Mouse (Mus musculus): ENCODE results near the gene Evc. TPM values are rescaled to one million over a fixed set of nuclear protein-coding genes. Genes with fewer than 3 reads are reported as not detected.

Gene Evc
- polyA plus RNA-seq, 1 experiment = 22.2 TPM

DNA sequence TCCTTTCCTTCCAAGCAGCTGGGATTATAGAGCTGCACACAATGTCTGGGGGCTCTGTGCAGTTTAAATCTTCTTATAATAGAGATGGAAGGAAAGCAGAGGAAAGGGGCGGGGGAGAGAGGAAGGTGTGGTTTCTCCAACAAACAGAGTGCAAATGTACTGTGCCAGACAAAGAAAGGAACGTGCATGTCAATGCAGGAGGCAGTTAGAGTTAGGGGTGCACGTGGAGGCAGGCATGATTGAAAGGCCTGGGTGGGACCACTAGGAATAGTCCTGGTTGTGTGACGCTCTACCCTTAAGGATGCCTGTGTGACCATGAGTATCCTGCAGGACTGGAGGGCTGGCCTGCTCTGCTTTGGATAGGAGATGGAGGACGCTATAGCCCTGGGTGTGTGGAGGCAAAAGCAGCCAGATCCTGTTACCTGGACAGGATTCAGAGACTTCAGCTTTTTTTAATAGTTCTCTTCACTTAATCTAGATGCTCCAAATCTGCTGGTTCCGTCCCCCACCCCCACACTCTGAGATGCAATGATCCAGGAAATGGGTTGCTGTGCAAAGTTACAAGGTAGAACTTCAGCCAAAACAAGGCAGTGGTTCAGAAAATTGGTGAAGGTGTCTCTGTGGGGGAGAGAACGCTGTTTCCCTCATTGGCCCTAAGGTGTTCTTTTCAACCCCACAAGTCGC is 6.1 kb downstream of the Evc start:
- Histone ChIP-seq H3K27me3 (ENCODE audit: control insufficient read depth, insufficient read depth, insufficient read length) (no peaks in the 10 kb centered on the region), H3K4me3 (ENCODE audit: insufficient read depth, poor library complexity, severe bottlenecking) (no peak overlapping the region), H3K79me3 (ENCODE audit: low read depth) (no peaks in the 10 kb centered on the region), H3K79me2 (ENCODE audit: control insufficient read depth, insufficient read depth) (no peaks in the 10 kb centered on the region), H3ac (ENCODE audit: control insufficient read depth, insufficient read length, low read depth) (no peak overlapping the region), H3K36me3 (ENCODE audit: control insufficient read depth, insufficient read depth) (no peaks in the 10 kb centered on the region)
- TF ChIP-seq FOSL1 (IDR thresholded peaks at IDR 0.05; ENCODE audit: insufficient read depth, low read length, poor library complexity, severe bottlenecking) (no peak), CEBPB (IDR thresholded peaks at IDR 0.05; ENCODE audit: low read depth) (no peak), MYOG (IDR thresholded peaks at IDR 0.05; ENCODE audit: control insufficient read depth, extremely low read depth, insufficient read length) (no peak), USF1 (IDR thresholded peaks at IDR 0.05; ENCODE audit: low read depth) (no peak), CTCF (IDR thresholded peaks at IDR 0.05; ENCODE audit: control insufficient read depth, insufficient read depth, insufficient read length) (no peak), MAX (IDR thresholded peaks at IDR 0.05) (no peak), MYOD1 (IDR thresholded peaks at IDR 0.05; ENCODE audit: control insufficient read depth, insufficient read length, low read depth) (no peak)

DNA sequence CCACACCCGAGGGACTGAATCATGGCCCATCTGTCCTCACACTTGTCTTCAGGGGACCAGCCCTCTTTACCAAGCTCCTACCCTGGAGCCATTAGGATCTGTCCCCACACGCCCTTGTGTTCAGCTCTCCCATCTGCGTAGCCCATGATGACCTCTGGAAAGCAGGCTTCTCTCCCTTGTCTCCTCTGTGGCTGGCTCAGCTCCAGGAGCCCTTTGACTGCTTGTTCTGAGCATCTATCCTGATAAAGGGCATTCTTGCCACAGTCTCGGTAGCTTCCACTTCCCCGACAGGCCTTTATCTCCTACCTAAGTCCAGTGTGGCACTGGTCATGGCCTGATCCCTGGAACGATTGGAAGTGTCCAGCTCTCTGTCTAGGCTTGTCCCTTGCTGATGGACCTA is 10.0 kb downstream of the Evc start:
- no peak for TF ChIP-seq CEBPB (IDR thresholded peaks at IDR 0.05; ENCODE audit: low read depth)
- TF ChIP-seq MYOD1 (IDR thresholded peaks at IDR 0.05; ENCODE audit: control insufficient read depth, insufficient read length, low read depth) = no peak
- no peak for TF ChIP-seq FOSL1 (IDR thresholded peaks at IDR 0.05; ENCODE audit: insufficient read depth, low read length, poor library complexity, severe bottlenecking)
- TF ChIP-seq MAX (IDR thresholded peaks at IDR 0.05) = no peak
- TF ChIP-seq USF1 (IDR thresholded peaks at IDR 0.05; ENCODE audit: low read depth) = no peak
- peaks cover 7% of the 10 kb centered on the region for H3K36me3 ChIP-seq (ENCODE audit: control insufficient read depth, insufficient read depth)

DNA sequence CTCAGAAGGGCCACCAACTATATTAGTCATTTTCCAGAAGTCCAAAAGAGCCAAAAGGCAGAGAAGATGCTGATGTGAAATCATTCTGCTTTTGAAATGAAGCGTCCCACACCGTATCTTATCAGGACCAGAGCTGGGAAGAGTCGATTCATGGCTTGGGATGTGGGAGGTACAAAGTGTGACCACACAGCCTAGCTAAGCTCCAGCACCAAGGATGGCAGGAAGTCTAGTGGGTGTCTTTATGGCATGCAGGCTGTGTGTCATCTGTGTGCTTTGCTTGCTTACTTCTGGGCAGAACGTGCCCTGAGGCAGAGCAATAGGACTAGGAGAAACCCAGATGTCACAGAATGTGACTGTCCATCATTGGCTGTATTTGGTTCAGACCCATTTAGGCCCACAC is 15.9 kb downstream of the Evc start:
- no peak overlapping the region for H3ac ChIP-seq (ENCODE audit: control insufficient read depth, insufficient read length, low read depth)
- no peaks in the 10 kb centered on the region for H3K79me2 ChIP-seq (ENCODE audit: control insufficient read depth, insufficient read depth)
- no peaks in the 10 kb centered on the region for H3K27me3 ChIP-seq (ENCODE audit: control insufficient read depth, insufficient read depth, insufficient read length)
- H3K4me3 ChIP-seq (ENCODE audit: insufficient read depth, poor library complexity, severe bottlenecking) = no peak overlapping the region
- peaks cover 7% of the 10 kb centered on the region for H3K36me3 ChIP-seq (ENCODE audit: control insufficient read depth, insufficient read depth)
- TF ChIP-seq CEBPB (IDR thresholded peaks at IDR 0.05; ENCODE audit: low read depth) (no peak), USF1 (IDR thresholded peaks at IDR 0.05; ENCODE audit: low read depth) (no peak), MYOG (IDR thresholded peaks at IDR 0.05; ENCODE audit: control insufficient read depth, extremely low read depth, insufficient read length) (no peak)
- H3K79me3 ChIP-seq (ENCODE audit: low read depth) = no peaks in the 10 kb centered on the region

More for the DNA sequence above, 10.0 kb downstream of the Evc start:
- Histone ChIP-seq H3K4me3 (ENCODE audit: insufficient read depth, poor library complexity, severe bottlenecking) (no peak overlapping the region), H3K79me2 (ENCODE audit: control insufficient read depth, insufficient read depth) (no peaks in the 10 kb centered on the region), H3ac (ENCODE audit: control insufficient read depth, insufficient read length, low read depth) (no peak overlapping the region), H3K27me3 (ENCODE audit: control insufficient read depth, insufficient read depth, insufficient read length) (no peaks in the 10 kb centered on the region), H3K79me3 (ENCODE audit: low read depth) (no peaks in the 10 kb centered on the region)

DNA sequence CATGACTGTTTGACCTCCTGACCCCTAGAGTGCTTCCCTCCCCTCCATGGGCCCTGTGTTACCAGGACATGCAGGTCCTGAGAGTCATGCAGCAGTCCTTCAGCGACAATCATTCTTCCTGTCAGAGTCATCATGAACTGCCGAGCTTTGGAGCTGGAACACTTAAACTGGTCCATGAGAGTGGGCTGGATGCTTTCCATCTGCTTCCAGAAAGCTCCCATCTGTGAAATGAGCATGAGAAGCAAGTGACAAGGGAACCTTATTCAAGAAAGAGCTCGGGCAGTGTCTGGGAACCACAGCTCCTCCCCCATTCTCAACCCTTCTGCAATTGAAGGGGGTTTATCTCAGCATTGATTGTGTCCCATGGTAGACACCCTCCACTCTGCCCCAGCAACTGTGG is 16.5 kb downstream of the Evc start:
- Histone ChIP-seq H3K79me2 (ENCODE audit: control insufficient read depth, insufficient read depth) (no peaks in the 10 kb centered on the region), H3ac (ENCODE audit: control insufficient read depth, insufficient read length, low read depth) (no peak overlapping the region), H3K4me3 (ENCODE audit: insufficient read depth, poor library complexity, severe bottlenecking) (no peak overlapping the region), H3K27me3 (ENCODE audit: control insufficient read depth, insufficient read depth, insufficient read length) (no peaks in the 10 kb centered on the region), H3K36me3 (ENCODE audit: control insufficient read depth, insufficient read depth) (peaks cover 7% of the 10 kb centered on the region), H3K79me3 (ENCODE audit: low read depth) (no peaks in the 10 kb centered on the region)
- TF ChIP-seq MYOD1 (IDR thresholded peaks at IDR 0.05; ENCODE audit: control insufficient read depth, insufficient read length, low read depth) = no peak
- TF ChIP-seq USF1 (IDR thresholded peaks at IDR 0.05; ENCODE audit: low read depth) = no peak

DNA sequence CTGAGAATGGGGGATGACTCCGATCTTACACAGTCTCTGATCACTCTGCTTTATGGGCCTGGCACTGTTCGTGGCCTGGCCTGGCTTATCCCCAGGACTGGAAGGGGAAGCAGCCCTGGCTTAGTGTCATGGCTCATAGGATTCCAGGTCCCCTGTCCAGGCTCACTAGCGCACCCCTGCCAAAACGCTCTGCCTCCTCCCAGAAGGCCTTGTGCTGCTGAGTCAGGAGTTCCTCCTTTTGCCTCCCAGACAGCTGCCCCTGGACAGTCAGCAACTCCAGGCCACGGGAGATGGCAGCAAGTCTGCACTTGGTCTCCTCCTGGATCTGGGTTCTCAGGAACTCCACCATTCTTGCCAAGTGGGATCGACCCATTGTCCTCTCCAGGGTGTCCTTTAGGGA is 18.0 kb downstream of the Evc start:
- no peaks in the 10 kb centered on the region for H3K79me3 ChIP-seq (ENCODE audit: low read depth)
- no peaks in the 10 kb centered on the region for H3K27me3 ChIP-seq (ENCODE audit: control insufficient read depth, insufficient read depth, insufficient read length)
- H3K36me3 ChIP-seq (ENCODE audit: control insufficient read depth, insufficient read depth) = peaks cover 7% of the 10 kb centered on the region
- H3K79me2 ChIP-seq (ENCODE audit: control insufficient read depth, insufficient read depth) = no peaks in the 10 kb centered on the region
- TF ChIP-seq MAX (IDR thresholded peaks at IDR 0.05) (no peak), FOSL1 (IDR thresholded peaks at IDR 0.05; ENCODE audit: insufficient read depth, low read length, poor library complexity, severe bottlenecking) (no peak), MYOG (IDR thresholded peaks at IDR 0.05; ENCODE audit: control insufficient read depth, extremely low read depth, insufficient read length) (no peak), CTCF (IDR thresholded peaks at IDR 0.05; ENCODE audit: control insufficient read depth, insufficient read depth, insufficient read length) (no peak), MYOD1 (IDR thresholded peaks at IDR 0.05; ENCODE audit: control insufficient read depth, insufficient read length, low read depth) (no peak), CEBPB (IDR thresholded peaks at IDR 0.05; ENCODE audit: low read depth) (no peak), USF1 (IDR thresholded peaks at IDR 0.05; ENCODE audit: low read depth) (no peak)
- no peak overlapping the region for H3ac ChIP-seq (ENCODE audit: control insufficient read depth, insufficient read length, low read depth)
- no peak overlapping the region for H3K4me3 ChIP-seq (ENCODE audit: insufficient read depth, poor library complexity, severe bottlenecking)

DNA sequence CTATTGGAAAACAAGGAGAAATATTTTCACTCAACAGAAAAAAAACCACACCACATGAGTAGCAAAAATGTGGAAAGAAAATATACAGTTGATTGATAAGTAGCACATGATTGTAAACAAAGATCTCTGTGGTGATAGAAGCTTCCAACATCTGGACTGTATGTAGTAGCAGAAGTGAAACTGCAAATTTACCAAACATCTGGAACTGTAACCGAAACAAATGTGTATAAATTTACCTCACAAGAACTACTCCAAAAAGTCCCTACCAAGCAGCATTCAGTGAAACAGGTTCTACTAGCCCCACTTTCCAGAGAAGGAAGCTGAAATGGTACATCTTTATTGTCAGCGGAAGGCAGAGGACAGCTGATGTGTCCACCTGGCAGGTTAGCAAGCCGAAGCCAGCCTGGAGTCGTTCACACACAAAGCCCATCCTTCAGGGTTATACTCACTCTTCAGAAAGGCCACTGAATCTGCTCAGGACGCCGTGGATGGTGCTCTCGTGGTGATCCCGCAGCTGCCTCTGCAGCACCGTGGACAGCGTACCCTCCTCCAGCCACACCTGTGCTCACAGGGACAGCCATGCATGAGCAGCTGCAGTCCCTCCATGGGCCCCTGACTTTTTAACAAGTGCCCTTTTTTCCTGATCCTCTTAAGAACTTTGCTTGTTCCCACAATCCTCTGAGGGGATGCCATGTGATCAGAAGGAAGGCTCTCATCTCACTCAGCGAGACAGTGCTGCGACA is 23.5 kb downstream of the Evc start:
- H3K79me2 ChIP-seq (ENCODE audit: control insufficient read depth, insufficient read depth) = no peaks in the 10 kb centered on the region
- H3K36me3 ChIP-seq (ENCODE audit: control insufficient read depth, insufficient read depth) = no peaks in the 10 kb centered on the region
- no peaks in the 10 kb centered on the region for H3K27me3 ChIP-seq (ENCODE audit: control insufficient read depth, insufficient read depth, insufficient read length)
- H3K79me3 ChIP-seq (ENCODE audit: low read depth) = no peaks in the 10 kb centered on the region
- H3K4me3 ChIP-seq (ENCODE audit: insufficient read depth, poor library complexity, severe bottlenecking) = no peak overlapping the region
- TF ChIP-seq MYOG (IDR thresholded peaks at IDR 0.05; ENCODE audit: control insufficient read depth, extremely low read depth, insufficient read length) = no peak
- no peak for TF ChIP-seq MYOD1 (IDR thresholded peaks at IDR 0.05; ENCODE audit: control insufficient read depth, insufficient read length, low read depth)
- no peak for TF ChIP-seq USF1 (IDR thresholded peaks at IDR 0.05; ENCODE audit: low read depth)
- no peak for TF ChIP-seq FOSL1 (IDR thresholded peaks at IDR 0.05; ENCODE audit: insufficient read depth, low read length, poor library complexity, severe bottlenecking)
- TF ChIP-seq CTCF (IDR thresholded peaks at IDR 0.05; ENCODE audit: control insufficient read depth, insufficient read depth, insufficient read length) = no peak
- TF ChIP-seq CEBPB (IDR thresholded peaks at IDR 0.05; ENCODE audit: low read depth) = no peak
- no peak overlapping the region for H3ac ChIP-seq (ENCODE audit: control insufficient read depth, insufficient read length, low read depth)
